Mouse (Mus musculus) liver, adult 2 months (tissue): Measurements from ENCODE around the gene Gab2. TPM values are rescaled to one million over a fixed set of nuclear protein-coding genes. Genes with fewer than 3 reads are reported as not detected.
A peak's percentile ranks its signal among the peaks of the same experiment; 100 is the strongest.

Source experiments
- DNase-seq: peaks from one replicate; pipeline ENCODE4 v3.0.0-alpha.2; 2011; ENCODE audit warnings: low read depth, low spot score; ENCODE audit errors: extremely low read depth
- H3K27ac ChIP-seq: fragments of 200-500 bp; replicated peaks from 2 replicates; pipeline ENCODE4 v1.5.1; 2012; ENCODE audit warnings: low read depth, mild to moderate bottlenecking, control low read depth, inconsistent platforms, low read length; ENCODE audit not compliant: insufficient read depth
- H3K27me3 ChIP-seq: fragments of 200-500 bp; 2 replicates; pipeline ENCODE4 v1.6.1; 2012; ENCODE audit warnings: mild to moderate bottlenecking, moderate library complexity, low read length, inconsistent platforms; ENCODE audit not compliant: control insufficient read depth, insufficient read depth
- H3K36me3 ChIP-seq: fragments of 200-500 bp; 2 replicates; pipeline ENCODE4 v1.6.1; 2012; ENCODE audit warnings: low read length, inconsistent platforms; ENCODE audit not compliant: control insufficient read depth, insufficient read depth
- H3K4me1 ChIP-seq: fragments of 200-500 bp; 2 replicates; pipeline ENCODE4 v1.6.1; 2011; ENCODE audit warnings: low read length; ENCODE audit not compliant: control insufficient read depth, insufficient read depth
- H3K4me3 ChIP-seq: fragments of 200-500 bp; 2 replicates; pipeline ENCODE4 v1.5.1; 2011; ENCODE audit warnings: low read depth, mild to moderate bottlenecking, control low read depth, low read length, moderate library complexity; ENCODE audit not compliant: insufficient read depth
- H3K79me2 ChIP-seq: fragments of 200-500 bp; 2 replicates; pipeline ENCODE4 v1.6.1; 2012; ENCODE audit warnings: inconsistent platforms, mild to moderate bottlenecking, low read length, moderate library complexity; ENCODE audit not compliant: control insufficient read depth, insufficient read depth
- H3K9ac ChIP-seq: fragments of 200-500 bp; 2 replicates; pipeline ENCODE4 v1.6.1; 2012; ENCODE audit warnings: low read depth, mild to moderate bottlenecking, control low read depth, inconsistent platforms, low read length
- CTCF ChIP-seq: fragments of 200-500 bp; IDR thresholded peaks from 2 replicates; pipeline ENCODE4 v1.5.1; 2011; ENCODE audit warnings: low read depth, low read length, control low read depth
- POLR2A ChIP-seq: fragments of 200-500 bp; IDR thresholded peaks from 2 replicates; pipeline ENCODE4 v1.6.1; 2011; ENCODE audit warnings: low read length, control low read depth; ENCODE audit not compliant: insufficient read depth; ENCODE audit errors: extremely low read depth
- WGBS: fragments of 180-500 bp; shearing (Covaris S2); methylation state at CpG from one replicate; pipeline ENCODE4 v1.1.7; 2018; 5-methylcytosine and 5-hydroxymethylcytosine counted together
- polyA plus RNA-seq: library from polyadenylated mRNA; depleted of rRNA; stranded (reverse); fragments of >200 nt; gene quantifications from 2 replicates; pipeline ENCODE4 v1.2.3, GENCODE M21; 2012
- total RNA-seq: library from RNA; depleted of rRNA; stranded (reverse); fragments of >200 nt; gene quantifications from 2 replicates; pipeline ENCODE4 v1.2.3, GENCODE M21; 2014

Gab2 gene
- total and polyA plus RNA-seq, 2 experiments: 1.0 TPM

DNA sequence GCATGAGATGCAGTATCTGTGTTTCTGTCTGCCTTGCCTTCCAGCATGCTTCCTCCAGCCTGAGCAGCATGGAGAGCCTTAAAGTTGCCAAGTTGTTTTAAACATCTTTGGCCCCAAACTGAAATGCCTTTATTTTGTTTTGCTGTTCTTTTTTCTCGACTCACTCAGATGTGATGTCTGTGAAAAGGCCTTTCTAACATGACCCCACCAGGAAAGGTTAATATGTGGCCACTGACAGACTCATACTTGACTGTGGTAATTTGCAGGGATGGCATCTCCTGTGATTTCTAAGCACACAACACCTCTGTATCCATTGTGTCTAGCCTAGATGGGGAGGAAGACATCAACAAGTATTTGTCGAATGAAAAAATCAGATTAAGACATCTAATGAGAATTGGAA lies 215.6 kb downstream of the Gab2 start:
- TF ChIP-seq CTCF (no peak), POLR2A (no peak)

DNA sequence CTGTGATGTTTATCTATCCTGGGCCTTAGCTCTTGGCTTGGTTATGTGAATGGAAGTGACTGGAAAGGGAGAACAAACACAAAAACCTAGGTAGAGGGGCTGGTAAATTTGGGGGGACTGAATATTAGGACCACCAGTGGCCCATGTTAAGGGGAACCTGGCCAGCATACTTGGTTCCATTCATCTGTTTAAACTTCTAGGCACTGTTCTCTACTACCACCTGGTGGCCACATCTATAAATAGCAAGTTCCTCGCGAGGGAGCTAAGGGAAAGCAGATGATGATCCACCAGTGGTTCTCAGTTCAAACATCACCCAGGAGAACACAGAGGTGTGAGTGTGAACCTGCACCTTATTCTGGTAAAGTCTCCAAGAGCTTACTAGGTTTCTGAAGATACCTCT lies 216.1 kb downstream of the Gab2 start:
- Histone ChIP-seq H3K9ac (no peak overlapping the region), H3K27me3 (no peaks in the 10 kb centered on the region), H3K36me3 (no peaks in the 10 kb centered on the region), H3K27ac (no peak overlapping the region), H3K4me1 (no peaks in the 10 kb centered on the region), H3K79me2 (no peaks in the 10 kb centered on the region), H3K4me3 (no peak overlapping the region)
- 2% methylated on average over 2 of the region's 2 CpGs for WGBS
- DNase-seq: peak; percentile 22
- peak; percentile 61 for TF ChIP-seq CTCF
- TF ChIP-seq POLR2A: no peak

More for the DNA sequence above, 215.6 kb downstream of the Gab2 start:
- Histone ChIP-seq H3K9ac (no peak overlapping the region), H3K36me3 (no peaks in the 10 kb centered on the region), H3K27me3 (no peaks in the 10 kb centered on the region), H3K4me1 (no peaks in the 10 kb centered on the region), H3K79me2 (no peaks in the 10 kb centered on the region), H3K27ac (no peak overlapping the region), H3K4me3 (no peak overlapping the region)
- no peak for DNase-seq
- WGBS: 53% methylated on average over 2 of the region's 2 CpGs

- no peak for DNase-seq
- WGBS: 91% methylated on average over 2 of the region's 2 CpGs
- H3K79me2 ChIP-seq: no peaks in the 10 kb centered on the region
- H3K9ac ChIP-seq: no peak overlapping the region
- H3K27ac ChIP-seq: no peak overlapping the region
- H3K4me1 ChIP-seq: no peaks in the 10 kb centered on the region
- no peak for TF ChIP-seq CTCF
- no peak for TF ChIP-seq POLR2A
- no peak overlapping the region for H3K4me3 ChIP-seq
- no peaks in the 10 kb centered on the region for H3K36me3 ChIP-seq
- no peaks in the 10 kb centered on the region for H3K27me3 ChIP-seq
These were observed 216.9 kb downstream of the Gab2 start for GRCm38 (mm10) chr7:97298279-97298678.

- no peak overlapping the region for H3K4me3 ChIP-seq
- H3K4me1 ChIP-seq: no peaks in the 10 kb centered on the region
- no peaks in the 10 kb centered on the region for H3K36me3 ChIP-seq
- no peak overlapping the region for H3K27ac ChIP-seq
- H3K79me2 ChIP-seq: no peaks in the 10 kb centered on the region
- H3K27me3 ChIP-seq: no peaks in the 10 kb centered on the region
- H3K9ac ChIP-seq: no peak overlapping the region
- no peak for DNase-seq
- WGBS: 86% methylated on average over 6 of the region's 6 CpGs
- TF ChIP-seq CTCF (no peak), POLR2A (no peak)
These were observed 217.6 kb downstream of the Gab2 start for GRCm38 (mm10) chr7:97298943-97299342.

GRCm38 (mm10) chr7:97300914-97301313 lies 219.5 kb downstream of the Gab2 start:
- TF ChIP-seq POLR2A: no peak
- TF ChIP-seq CTCF: no peak
- Histone ChIP-seq H3K9ac (no peak overlapping the region), H3K4me3 (no peak overlapping the region), H3K36me3 (no peaks in the 10 kb centered on the region), H3K27ac (no peak overlapping the region), H3K79me2 (no peaks in the 10 kb centered on the region), H3K4me1 (no peaks in the 10 kb centered on the region), H3K27me3 (no peaks in the 10 kb centered on the region)
- DNase-seq: no peak
- 85% methylated on average over 2 of the region's 2 CpGs for WGBS

DNA sequence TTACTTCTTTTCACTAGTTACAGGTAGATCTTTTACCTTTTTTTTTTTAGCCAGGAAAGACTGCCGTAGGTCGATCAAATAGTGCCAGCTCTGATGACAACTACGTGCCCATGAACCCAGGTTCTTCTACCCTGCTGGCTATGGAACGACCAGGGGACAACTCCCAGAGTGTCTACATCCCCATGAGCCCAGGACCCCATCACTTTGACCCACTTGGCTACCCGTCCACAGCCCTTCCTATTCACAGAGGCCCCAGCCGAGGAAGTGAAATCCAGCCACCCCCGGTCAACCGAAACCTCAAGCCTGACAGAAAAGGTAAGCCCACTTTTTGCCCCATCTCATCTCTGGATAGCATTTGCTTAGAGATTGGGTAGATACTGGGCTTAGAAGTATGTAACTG lies 219.9 kb downstream of the Gab2 start:
- TF ChIP-seq POLR2A (no peak), CTCF (no peak)
- H3K27ac ChIP-seq: no peak overlapping the region
- no peak overlapping the region for H3K9ac ChIP-seq
- H3K27me3 ChIP-seq: no peaks in the 10 kb centered on the region
- no peaks in the 10 kb centered on the region for H3K4me1 ChIP-seq
- 87% methylated on average over 8 of the region's 8 CpGs for WGBS
- H3K36me3 ChIP-seq: no peaks in the 10 kb centered on the region
- H3K4me3 ChIP-seq: no peak overlapping the region
- no peaks in the 10 kb centered on the region for H3K79me2 ChIP-seq
- DNase-seq: no peak
